In genomic region chr13:20217453-20218090, GRCm38 (mm10) we compare ENCODE assay signal across 16 mouse cellular contexts.
DNase-seq lines count a peak whose midpoint lies in the region; ATAC-seq and TF ChIP-seq lines count a peak whose summit lies in the region.
"Had no signal": no experiment of that assay in that cellular context is flagged by ENCODE, and none has a peak within 500 bp of the region (broad histone marks: within the 10 kb centered on the region; RNA-seq: fewer than 3 reads in every experiment).

No protein-coding gene starts in this region.

- ATAC-seq in hindbrain, postnatal 0 days, result 0 out of 2 replicates have a peak, but pooled peaks have one; percentile 55
- no peak for ATAC-seq in hindbrain, embryonic 14.5 days (ENCODE audit: low FRiP score)
- 0 out of 2 replicates have a peak, but pooled peaks have one; percentile 43 for ATAC-seq in intestine, embryonic 16.5 days
- no peak for ATAC-seq in granulocyte monocyte progenitor cell, adult 5-6 weeks (replicated peaks; ENCODE audit: poor library complexity, severe bottlenecking)
- ATAC-seq: hindbrain, embryonic 16.5 days; midbrain, embryonic 15.5 days had no signal

- TF ChIP-seq CTCF in hindbrain, postnatal 0 days (IDR thresholded peaks at IDR 0.05; ENCODE audit: low read depth), result no peak

- no peaks in the 10 kb centered on the region for H3K27me3 ChIP-seq in hindbrain, postnatal 0 days (ENCODE audit: insufficient read depth, low read length)
- H3K27me3 ChIP-seq in hindbrain, embryonic 14.5 days (ENCODE audit: control insufficient read depth, insufficient read depth, low read length), result no peaks in the 10 kb centered on the region
- H3K27me3 ChIP-seq in intestine, embryonic 16.5 days (replicated peaks; ENCODE audit: control insufficient read depth, insufficient read depth, low read length), result no peaks in the 10 kb centered on the region
- H3K27me3 ChIP-seq: heart, embryonic 13.5 days; midbrain, embryonic 15.5 days; neural tube, embryonic 12.5 days had no signal

- H3K9me3 ChIP-seq in hindbrain, postnatal 0 days (ENCODE audit: low read length), result no peaks in the 10 kb centered on the region
- no peaks in the 10 kb centered on the region for H3K9me3 ChIP-seq in hindbrain, embryonic 14.5 days (ENCODE audit: control insufficient read depth, low read length)
- H3K9me3 ChIP-seq in intestine, embryonic 16.5 days (ENCODE audit: control insufficient read depth, low read length), result peaks cover 4% of the 10 kb centered on the region; the same call in 1 of the 2 replicates
- H3K9me3 ChIP-seq: heart, embryonic 13.5 days; midbrain, embryonic 15.5 days; neural tube, embryonic 12.5 days had no signal

- H3K36me3 ChIP-seq in hindbrain, postnatal 0 days (ENCODE audit: insufficient read depth, low read length), result no peaks in the 10 kb centered on the region
- no peaks in the 10 kb centered on the region for H3K36me3 ChIP-seq in hindbrain, embryonic 14.5 days (replicated peaks; ENCODE audit: control insufficient read depth, insufficient read depth)
- H3K36me3 ChIP-seq in intestine, embryonic 16.5 days (ENCODE audit: control insufficient read depth, insufficient read depth, low read length), result no peaks in the 10 kb centered on the region
- H3K36me3 ChIP-seq: heart, embryonic 13.5 days; midbrain, embryonic 15.5 days; neural tube, embryonic 12.5 days had no signal

- no peak overlapping the region for H3K9ac ChIP-seq in hindbrain, postnatal 0 days (replicated peaks; ENCODE audit: low read length)
- no peak overlapping the region for H3K9ac ChIP-seq in hindbrain, embryonic 14.5 days
- no peak overlapping the region for H3K9ac ChIP-seq in intestine, embryonic 16.5 days (ENCODE audit: low read depth, low read length)
- H3K9ac ChIP-seq: heart, embryonic 13.5 days; midbrain, embryonic 15.5 days; neural tube, embryonic 12.5 days had no signal

- H3K27ac ChIP-seq in hindbrain, postnatal 0 days, result no peak overlapping the region
- H3K27ac ChIP-seq in hindbrain, embryonic 14.5 days, result no peak overlapping the region
- H3K27ac ChIP-seq in intestine, embryonic 16.5 days (ENCODE audit: low read length), result peak overlapping the region; percentile 49
- H3K27ac ChIP-seq: heart, embryonic 13.5 days; macrophage; midbrain, embryonic 15.5 days; neural tube, embryonic 12.5 days had no signal

- peak; percentile 37 for DNase-seq in adrenal gland, postnatal 10 days
- no peak for DNase-seq in adrenal gland, adult 18-20 months (ENCODE audit: low spot score in 2 of 2)
- DNase-seq in hindbrain, postnatal 0 days (ENCODE audit: low spot score), result no peak
- DNase-seq in hindbrain, embryonic 14.5 days (ENCODE audit: low spot score), result no peak
- DNase-seq in Muller cell, postnatal 12 days (ENCODE audit: inconsistent ontology term), result peak; percentile 41
- DNase-seq in cerebellum, postnatal 14 days, result no peak
- DNase-seq: cerebellum, postnatal 25 days; kidney, postnatal 14 days; thymus, adult 18-20 months had no signal

- WGBS in hindbrain, postnatal 0 days, result 58% methylated on average over 4 of the region's 4 CpGs
- 63% methylated on average over 4 of the region's 4 CpGs for WGBS in hindbrain, embryonic 14.5 days
- 45% methylated on average over 4 of the region's 4 CpGs for WGBS in intestine, embryonic 16.5 days

- H3K4me2 ChIP-seq in hindbrain, postnatal 0 days (ENCODE audit: low read depth, low read length), result no peak overlapping the region
- no peak overlapping the region for H3K4me2 ChIP-seq in hindbrain, embryonic 14.5 days (replicated peaks)
- no peak overlapping the region for H3K4me2 ChIP-seq in intestine, embryonic 16.5 days (ENCODE audit: low read depth, low read length)
- H3K4me2 ChIP-seq: heart, embryonic 13.5 days; midbrain, embryonic 15.5 days; neural tube, embryonic 12.5 days had no signal

- H3K4me3 ChIP-seq in hindbrain, postnatal 0 days (ENCODE audit: low read length), result no peak overlapping the region
- no peak overlapping the region for H3K4me3 ChIP-seq in hindbrain, embryonic 14.5 days (replicated peaks; ENCODE audit: low read length)
- no peak overlapping the region for H3K4me3 ChIP-seq in intestine, embryonic 16.5 days (ENCODE audit: low read length)
- H3K4me3 ChIP-seq: heart, embryonic 13.5 days; midbrain, embryonic 15.5 days; neural tube, embryonic 12.5 days had no signal

- no peaks in the 10 kb centered on the region for H3K4me1 ChIP-seq in hindbrain, postnatal 0 days (ENCODE audit: insufficient read depth, low read length)
- no peaks in the 10 kb centered on the region for H3K4me1 ChIP-seq in hindbrain, embryonic 14.5 days (replicated peaks; ENCODE audit: control insufficient read depth, insufficient read depth, low read length)
- peaks cover 5% of the 10 kb centered on the region for H3K4me1 ChIP-seq in intestine, embryonic 16.5 days (ENCODE audit: control insufficient read depth, insufficient read depth, low read length)
- H3K4me1 ChIP-seq: midbrain, embryonic 15.5 days; neural tube, embryonic 12.5 days had no signal

Comparison
In these comparisons a context has a peak if more than half of its experiments do, and no peak if none do; other contexts are left out.
1. DNase-seq: peak in adrenal gland, postnatal 10 days (single experiment) and Muller cell, postnatal 12 days (single experiment); none in adrenal gland, adult 18-20 months (0 of 2), hindbrain, postnatal 0 days (single experiment), hindbrain, embryonic 14.5 days (single experiment) and cerebellum, postnatal 14 days (0 of 2).
2. ATAC-seq: peak in hindbrain, postnatal 0 days (single experiment) and intestine, embryonic 16.5 days (single experiment); none in hindbrain, embryonic 14.5 days (single experiment) and granulocyte monocyte progenitor cell, adult 5-6 weeks (single experiment).